Mouse (Mus musculus): ENCODE measurements around the gene Krtap5-4. TPM values are rescaled to one million over a fixed set of nuclear protein-coding genes. Genes with fewer than 3 reads are reported as not detected.
A peak's percentile ranks its signal among the peaks of the same experiment; 100 is the strongest.
"Not testable (repeated sequence)": the region's sequence is repeated elsewhere in the genome, so short reads cannot be mapped to it uniquely, and the experiment has no call there.

Krtap5-4 gene
- polyA plus RNA-seq, 1 experiment from 2014 or later = not detected

- no peaks in the 10 kb centered on the region for H3K36me3 ChIP-seq (ENCODE audit: control insufficient read depth, insufficient read depth, low read length)
- peaks cover 11% of the 10 kb centered on the region; the same call in 1 of the 2 replicates for H3K4me1 ChIP-seq (ENCODE audit: control insufficient read depth, insufficient read depth, low read length)
- H3K4me3 ChIP-seq (ENCODE audit: low read length) = peak overlapping the region; percentile 59
- H3K4me2 ChIP-seq (replicated peaks; ENCODE audit: low read depth, low read length) = peak overlapping the region; percentile 79
- peak overlapping the region; percentile 75; the same call in 1 of the 2 replicates for H3K9ac ChIP-seq (ENCODE audit: low read depth, low read length)
- ATAC-seq (ENCODE audit: low FRiP score, low TSS enrichment) = peak; percentile 66
- H3K9me3 ChIP-seq (ENCODE audit: control insufficient read depth, low read length) = no peaks in the 10 kb centered on the region
- H3K27ac ChIP-seq (ENCODE audit: low read depth, low read length) = no peak overlapping the region; the same call in 1 of the 2 replicates
- WGBS = 9% methylated on average over 23 of the region's 23 CpGs
- no peaks in the 10 kb centered on the region for H3K27me3 ChIP-seq (ENCODE audit: control insufficient read depth, insufficient read depth, low read length)
Observed at GRCm38 (mm10) chr7:142285130-142285835, 18.1 kb upstream of the Krtap5-4 start.

- WGBS = 21% methylated on average over 9 of the region's 9 CpGs
- peaks cover 11% of the 10 kb centered on the region; the same call in 1 of the 2 replicates for H3K4me1 ChIP-seq (ENCODE audit: control insufficient read depth, insufficient read depth, low read length)
- H3K4me3 ChIP-seq (ENCODE audit: low read length); H3K27ac ChIP-seq (ENCODE audit: low read depth, low read length); H3K9me3 ChIP-seq (ENCODE audit: control insufficient read depth, low read length); H3K9ac ChIP-seq (ENCODE audit: low read depth, low read length); H3K36me3 ChIP-seq (ENCODE audit: control insufficient read depth, insufficient read depth, low read length); H3K4me2 ChIP-seq (replicated peaks; ENCODE audit: low read depth, low read length); H3K27me3 ChIP-seq (ENCODE audit: control insufficient read depth, insufficient read depth, low read length): not testable (repeated sequence)
- peak; percentile 55; the same call in 1 of the 2 replicates for ATAC-seq (ENCODE audit: low FRiP score, low TSS enrichment)
Observed at GRCm38 (mm10) chr7:142285910-142286612, 17.3 kb upstream of the Krtap5-4 start.

GRCm38 (mm10) chr7:142293851-142294250 lies 9.5 kb upstream of the Krtap5-4 start:
- H3K36me3 ChIP-seq (ENCODE audit: control insufficient read depth, insufficient read depth, low read length); H3K4me3 ChIP-seq (ENCODE audit: low read length); H3K4me1 ChIP-seq (ENCODE audit: control insufficient read depth, insufficient read depth, low read length); H3K4me2 ChIP-seq (replicated peaks; ENCODE audit: low read depth, low read length); H3K9me3 ChIP-seq (ENCODE audit: control insufficient read depth, low read length); ATAC-seq (ENCODE audit: low FRiP score, low TSS enrichment); H3K27me3 ChIP-seq (ENCODE audit: control insufficient read depth, insufficient read depth, low read length); H3K9ac ChIP-seq (ENCODE audit: low read depth, low read length); H3K27ac ChIP-seq (ENCODE audit: low read depth, low read length): not testable (repeated sequence)
- WGBS = 0% methylated on average over 2 of the region's 2 CpGs

- Histone ChIP-seq H3K4me2 (replicated peaks; ENCODE audit: low read depth, low read length) (no peak overlapping the region), H3K9ac (ENCODE audit: low read depth, low read length) (no peak overlapping the region), H3K27me3 (ENCODE audit: control insufficient read depth, insufficient read depth, low read length) (no peaks in the 10 kb centered on the region), H3K36me3 (ENCODE audit: control insufficient read depth, insufficient read depth, low read length) (no peaks in the 10 kb centered on the region), H3K9me3 (ENCODE audit: control insufficient read depth, low read length) (no peaks in the 10 kb centered on the region), H3K27ac (ENCODE audit: low read depth, low read length) (no peak overlapping the region), H3K4me1 (ENCODE audit: control insufficient read depth, insufficient read depth, low read length) (no peaks in the 10 kb centered on the region), H3K4me3 (ENCODE audit: low read length) (no peak overlapping the region)
- ATAC-seq (ENCODE audit: low FRiP score, low TSS enrichment) = no peak
Observed at GRCm38 (mm10) chr7:142295418-142295817, 7.9 kb upstream of the Krtap5-4 start.

- H3K4me3 ChIP-seq (ENCODE audit: low read length); H3K9ac ChIP-seq (ENCODE audit: low read depth, low read length); H3K27ac ChIP-seq (ENCODE audit: low read depth, low read length); H3K27me3 ChIP-seq (ENCODE audit: control insufficient read depth, insufficient read depth, low read length); H3K36me3 ChIP-seq (ENCODE audit: control insufficient read depth, insufficient read depth, low read length); H3K4me2 ChIP-seq (replicated peaks; ENCODE audit: low read depth, low read length); H3K9me3 ChIP-seq (ENCODE audit: control insufficient read depth, low read length); ATAC-seq (ENCODE audit: low FRiP score, low TSS enrichment); H3K4me1 ChIP-seq (ENCODE audit: control insufficient read depth, insufficient read depth, low read length): not testable (repeated sequence)
- 10% methylated on average over 4 of the region's 4 CpGs for WGBS
Observed at GRCm38 (mm10) chr7:142296108-142296507, 7.2 kb upstream of the Krtap5-4 start.

- ATAC-seq (ENCODE audit: low FRiP score, low TSS enrichment); H3K4me2 ChIP-seq (replicated peaks; ENCODE audit: low read depth, low read length); H3K9me3 ChIP-seq (ENCODE audit: control insufficient read depth, low read length); H3K9ac ChIP-seq (ENCODE audit: low read depth, low read length); H3K4me1 ChIP-seq (ENCODE audit: control insufficient read depth, insufficient read depth, low read length); H3K27ac ChIP-seq (ENCODE audit: low read depth, low read length); H3K4me3 ChIP-seq (ENCODE audit: low read length); H3K27me3 ChIP-seq (ENCODE audit: control insufficient read depth, insufficient read depth, low read length); H3K36me3 ChIP-seq (ENCODE audit: control insufficient read depth, insufficient read depth, low read length): not testable (repeated sequence)
Observed at GRCm38 (mm10) chr7:142297018-142297417, 6.3 kb upstream of the Krtap5-4 start, which contains the start of gene Krtap5-1. TSS of gene Krtap5-1 (minus strand) at chr7:142297118.

GRCm38 (mm10) chr7:142303929-142304328 lies 580 bp downstream of the Krtap5-4 start:
- not testable (repeated sequence) for H3K36me3 ChIP-seq (ENCODE audit: control insufficient read depth, insufficient read depth, low read length); H3K4me3 ChIP-seq (ENCODE audit: low read length); H3K4me2 ChIP-seq (replicated peaks; ENCODE audit: low read depth, low read length); ATAC-seq (ENCODE audit: low FRiP score, low TSS enrichment); H3K27me3 ChIP-seq (ENCODE audit: control insufficient read depth, insufficient read depth, low read length); H3K9me3 ChIP-seq (ENCODE audit: control insufficient read depth, low read length); H3K27ac ChIP-seq (ENCODE audit: low read depth, low read length); H3K4me1 ChIP-seq (ENCODE audit: control insufficient read depth, insufficient read depth, low read length); H3K9ac ChIP-seq (ENCODE audit: low read depth, low read length)
- WGBS = 77% methylated on average over 1 of the region's 1 CpGs

GRCm38 (mm10) chr7:142314600-142315285 lies 11.4 kb downstream of the Krtap5-4 start:
- no peak overlapping the region for H3K9ac ChIP-seq (ENCODE audit: low read depth, low read length)
- 51% methylated on average over 5 of the region's 5 CpGs for WGBS
- no peak for ATAC-seq (ENCODE audit: low FRiP score, low TSS enrichment)
- no peaks in the 10 kb centered on the region for H3K27me3 ChIP-seq (ENCODE audit: control insufficient read depth, insufficient read depth, low read length)
- H3K9me3 ChIP-seq (ENCODE audit: control insufficient read depth, low read length) = no peaks in the 10 kb centered on the region
- H3K36me3 ChIP-seq (ENCODE audit: control insufficient read depth, insufficient read depth, low read length) = no peaks in the 10 kb centered on the region
- H3K4me3 ChIP-seq (ENCODE audit: low read length) = no peak overlapping the region
- H3K4me2 ChIP-seq (replicated peaks; ENCODE audit: low read depth, low read length) = no peak overlapping the region
- no peaks in the 10 kb centered on the region for H3K4me1 ChIP-seq (ENCODE audit: control insufficient read depth, insufficient read depth, low read length)
- no peak overlapping the region for H3K27ac ChIP-seq (ENCODE audit: low read depth, low read length)

GRCm38 (mm10) chr7:142316558-142316957 lies 13.2 kb downstream of the Krtap5-4 start:
- H3K36me3 ChIP-seq (ENCODE audit: control insufficient read depth, insufficient read depth, low read length) = no peaks in the 10 kb centered on the region
- no peaks in the 10 kb centered on the region for H3K27me3 ChIP-seq (ENCODE audit: control insufficient read depth, insufficient read depth, low read length)
- H3K4me1 ChIP-seq (ENCODE audit: control insufficient read depth, insufficient read depth, low read length) = peaks cover 5% of the 10 kb centered on the region; the same call in 1 of the 2 replicates
- ATAC-seq (ENCODE audit: low FRiP score, low TSS enrichment) = peak; percentile 76; the same call in 1 of the 2 replicates
- H3K4me2 ChIP-seq (replicated peaks; ENCODE audit: low read depth, low read length) = no peak overlapping the region
- WGBS = 40% methylated on average over 6 of the region's 6 CpGs
- H3K9me3 ChIP-seq (ENCODE audit: control insufficient read depth, low read length) = no peaks in the 10 kb centered on the region
- no peak overlapping the region for H3K27ac ChIP-seq (ENCODE audit: low read depth, low read length)
- no peak overlapping the region for H3K9ac ChIP-seq (ENCODE audit: low read depth, low read length)
- H3K4me3 ChIP-seq (ENCODE audit: low read length) = no peak overlapping the region
